Mouse (Mus musculus) brain, embryonic 14.5 days (tissue): ENCODE results near the gene Kif3c.

Experiments used
- CTCF ChIP-seq: fragments of 200-500 bp; IDR thresholded peaks from 2 replicates; pipeline ENCODE4 v1.5.1; 2012; ENCODE audit warnings: inconsistent platforms, mild to moderate bottlenecking, moderate library complexity, borderline replicate concordance; ENCODE audit not compliant: insufficient read depth, insufficient read length; ENCODE audit errors: extremely low read depth
- POLR2A ChIP-seq: fragments of 200-500 bp; IDR thresholded peaks from 2 replicates; pipeline ENCODE4 v1.6.1; 2012; ENCODE audit warnings: mild to moderate bottlenecking, inconsistent platforms, borderline replicate concordance; ENCODE audit not compliant: poor library complexity, insufficient read depth, insufficient read length, severe bottlenecking; ENCODE audit errors: extremely low read depth

DNA sequence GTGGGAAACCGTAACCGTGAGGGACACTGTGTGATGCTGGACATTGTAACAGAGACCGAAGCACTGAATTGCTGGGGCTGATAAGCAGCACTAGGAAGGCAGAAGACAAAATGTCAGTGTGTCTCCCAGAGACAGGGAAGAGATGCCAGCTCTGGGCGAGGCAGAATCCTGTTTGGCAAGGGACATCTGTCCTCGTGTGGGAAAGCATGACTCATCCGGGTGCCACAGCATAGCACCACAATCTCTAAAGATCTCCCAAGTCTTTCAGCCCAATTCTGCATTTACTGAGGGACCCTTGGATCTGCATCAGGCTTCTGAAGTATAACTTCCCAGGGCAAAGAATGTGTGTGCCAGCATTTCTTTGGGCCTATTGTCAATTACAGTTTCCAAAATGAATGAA is 41.7 kb upstream of the Kif3c start:
- no peak for TF ChIP-seq CTCF
- no peak for TF ChIP-seq POLR2A
